Mouse (Mus musculus): Measurements from ENCODE around the gene Yap1.

Yap1 gene

DNA sequence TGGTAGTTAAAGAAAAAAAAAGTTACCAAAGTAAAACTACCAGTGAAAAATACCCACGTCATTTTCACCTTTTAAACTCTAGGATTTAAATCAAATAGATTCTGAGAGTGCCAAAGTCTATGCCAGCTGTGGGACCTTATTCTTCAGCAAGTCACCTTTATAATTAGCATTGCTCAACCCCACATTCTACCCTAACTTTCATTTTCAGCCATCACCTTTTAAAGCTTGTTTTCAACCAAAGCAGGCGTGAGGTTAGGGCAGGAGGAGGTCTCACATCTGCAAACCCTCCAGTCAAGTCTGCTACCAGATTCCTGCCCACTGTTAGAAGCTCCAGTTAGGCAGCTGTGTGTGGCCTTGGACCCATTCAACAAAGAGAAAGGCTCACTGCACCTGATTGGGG is 32.4 kb downstream of the Yap1 start:
- no peak for DNase-seq

DNA sequence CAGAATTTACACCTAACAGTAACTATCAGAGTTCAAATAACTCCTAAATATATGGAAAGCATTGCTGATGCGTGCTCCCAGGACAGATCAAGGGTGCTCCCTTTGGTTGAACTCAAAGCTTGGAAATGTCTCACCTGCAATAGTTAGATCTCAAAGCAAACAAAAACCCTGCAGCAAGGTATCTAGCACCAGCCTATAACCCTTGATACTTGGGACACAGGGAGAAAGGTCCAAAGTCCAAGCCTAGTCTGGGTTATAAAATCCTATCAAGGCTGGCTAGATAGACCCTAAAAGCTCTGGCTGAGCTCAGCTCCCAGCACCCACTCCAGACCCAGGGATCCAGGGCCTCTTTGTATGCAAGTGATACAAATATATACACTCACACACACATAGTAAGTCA is 36.4 kb downstream of the Yap1 start:
- no peak for DNase-seq

GRCm38 (mm10) chr9:7965590-7965989 is 38.8 kb downstream of the Yap1 start:
- DNase-seq: no peak

DNA sequence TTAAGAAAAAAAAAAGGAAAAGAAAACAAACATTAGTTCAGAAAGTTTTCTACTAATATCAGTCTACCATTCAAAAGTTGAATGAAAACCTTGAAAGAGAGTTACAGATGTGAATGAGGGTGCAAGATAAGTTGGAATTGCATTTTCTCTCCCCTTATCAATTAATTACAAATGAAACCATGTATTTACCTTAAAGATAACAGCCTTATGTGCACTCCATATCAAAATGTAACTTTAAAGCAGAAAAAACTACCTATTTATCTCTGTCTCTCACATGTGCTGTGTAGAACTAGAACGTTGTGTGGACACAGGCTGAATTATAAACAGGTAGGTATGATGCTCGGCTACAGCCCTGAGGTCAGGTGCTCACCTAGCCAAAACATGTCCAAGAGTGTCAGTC is 40.5 kb downstream of the Yap1 start:
- no peak for DNase-seq

DNA sequence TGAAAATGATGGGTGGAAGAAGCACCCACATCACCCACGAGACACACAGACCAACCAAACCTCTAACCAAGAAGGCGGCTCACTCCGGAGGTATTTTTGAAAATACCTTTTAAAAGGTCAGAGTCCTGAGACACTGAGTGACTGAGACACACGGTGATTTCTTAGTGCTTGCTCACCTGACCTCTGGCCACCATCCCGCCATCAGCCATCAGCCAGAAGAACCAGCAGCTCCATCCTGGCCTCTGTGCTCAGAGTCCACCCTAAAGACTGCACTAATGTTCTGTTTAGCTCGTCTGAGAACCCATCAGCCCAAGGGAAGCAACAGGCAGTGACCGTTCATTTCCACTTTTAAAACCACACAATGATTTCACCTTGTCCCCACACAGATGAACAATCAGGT is 41.5 kb downstream of the Yap1 start:
- DNase-seq: no peak

DNA sequence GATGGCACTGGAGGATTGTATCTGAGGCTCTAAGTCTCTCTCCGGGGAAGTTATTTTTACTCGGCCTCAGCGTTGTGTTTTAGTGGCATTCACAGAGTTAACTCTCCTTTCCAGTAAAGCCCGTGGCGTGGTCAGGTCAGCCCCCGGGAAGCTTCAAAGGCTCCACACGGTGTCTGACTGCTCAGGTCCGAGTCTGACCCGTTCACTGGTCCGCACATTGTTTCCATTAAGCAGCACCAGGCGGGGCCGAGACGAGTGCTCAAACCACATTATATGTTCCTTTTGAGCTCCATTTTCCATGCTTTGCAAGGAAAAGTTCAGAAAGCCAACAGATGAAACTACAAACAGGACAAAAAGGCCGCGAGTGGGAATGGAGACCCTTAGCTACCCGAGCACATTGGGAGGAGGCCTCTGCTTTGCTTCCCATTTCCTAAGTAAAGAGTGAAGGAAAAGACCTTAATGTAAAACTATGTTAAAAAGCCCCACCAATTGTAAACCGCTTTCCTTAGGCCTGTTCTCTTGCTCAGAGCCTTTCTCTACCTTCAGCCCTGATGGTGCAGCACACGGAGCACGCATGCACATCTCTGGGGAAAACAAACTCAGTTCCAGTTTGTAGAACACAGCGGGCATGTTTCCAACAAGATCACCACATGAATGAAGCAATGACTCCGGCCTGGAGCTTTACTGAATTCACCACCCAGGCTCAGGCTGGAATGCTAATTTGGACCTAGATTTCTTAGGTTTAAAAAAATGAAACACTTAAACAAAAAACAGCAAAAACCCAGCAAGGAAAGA is 42.8 kb downstream of the Yap1 start:
- peak; percentile 54 for DNase-seq

DNA sequence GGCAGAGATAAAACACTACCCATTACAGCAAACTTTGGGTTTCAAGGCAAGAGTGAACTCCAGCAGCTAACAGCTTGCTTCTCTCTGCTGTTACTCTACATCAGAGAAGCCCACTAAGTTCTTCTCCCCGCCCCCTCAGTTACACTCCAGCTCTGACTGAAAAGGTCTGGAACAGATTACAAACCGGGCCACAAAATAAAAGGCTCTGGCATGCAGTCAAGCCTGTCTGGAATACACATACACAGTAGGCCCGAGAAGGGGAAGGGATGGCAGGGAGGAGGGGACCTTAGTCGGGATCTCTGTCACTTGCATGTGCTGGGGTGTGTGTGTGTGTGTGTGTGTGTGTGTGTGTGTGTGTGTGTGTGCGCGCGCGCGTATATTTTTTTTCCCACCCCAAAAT is 44.0 kb downstream of the Yap1 start:
- peak; percentile 84 for DNase-seq

DNA sequence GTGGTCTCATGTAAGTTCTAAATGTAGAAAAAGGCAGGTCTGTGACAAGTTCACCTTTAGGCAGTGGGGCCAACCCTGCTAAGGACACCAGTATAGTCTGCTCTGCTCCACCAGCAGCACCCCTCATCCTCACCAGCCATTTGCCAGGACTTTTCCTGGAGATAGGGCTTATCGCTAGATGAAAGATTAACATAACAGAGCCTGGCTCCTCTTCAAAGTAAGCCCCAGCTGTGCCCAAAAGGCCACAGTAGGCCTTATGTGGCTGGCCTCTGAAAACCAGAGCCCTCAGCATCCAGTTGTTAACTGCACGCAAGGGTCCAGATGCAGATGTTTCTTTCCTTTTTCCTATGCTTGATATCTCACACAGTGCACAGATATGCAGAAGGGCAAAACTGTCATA is 45.1 kb downstream of the Yap1 start:
- no peak for DNase-seq

DNA sequence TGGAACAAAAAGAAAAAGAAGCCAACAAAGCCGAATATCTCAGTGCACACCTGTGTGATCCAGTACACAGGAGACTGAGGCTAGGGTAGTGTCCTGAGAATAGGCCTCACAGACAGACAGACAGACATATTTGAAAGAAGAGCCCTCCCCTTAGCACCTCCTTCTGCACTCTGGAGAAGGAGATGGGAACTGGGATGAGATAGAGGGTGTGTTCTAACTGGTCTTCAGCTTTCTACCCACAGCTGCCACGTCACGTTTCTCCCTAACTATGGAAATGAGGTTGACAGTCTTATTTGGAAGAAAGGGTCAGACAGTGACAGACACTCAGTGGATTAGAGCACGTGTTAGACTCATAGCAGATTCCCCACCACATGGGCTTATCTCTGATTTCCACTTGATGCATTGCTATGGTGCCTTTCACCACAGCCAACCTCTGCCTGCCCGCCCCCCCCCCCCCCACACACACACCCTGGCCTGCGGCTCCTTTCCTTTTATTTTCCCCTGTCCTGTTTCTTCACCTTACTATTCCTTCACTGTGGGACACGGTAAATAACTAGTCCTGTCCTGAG is 46.3 kb downstream of the Yap1 start:
- no peak for DNase-seq

- DNase-seq: no peak
Observed at GRCm38 (mm10) chr9:7957407-7957806, 47.0 kb downstream of the Yap1 start.

- DNase-seq: no peak
Observed at GRCm38 (mm10) chr9:7956400-7956799, 48.0 kb downstream of the Yap1 start.

GRCm38 (mm10) chr9:7952886-7953285 is 51.5 kb downstream of the Yap1 start:
- DNase-seq: no peak

- DNase-seq: no peak
Observed at GRCm38 (mm10) chr9:7950211-7950644, 54.2 kb downstream of the Yap1 start.

GRCm38 (mm10) chr9:7947946-7948345 is 56.5 kb downstream of the Yap1 start:
- no peak for DNase-seq

DNA sequence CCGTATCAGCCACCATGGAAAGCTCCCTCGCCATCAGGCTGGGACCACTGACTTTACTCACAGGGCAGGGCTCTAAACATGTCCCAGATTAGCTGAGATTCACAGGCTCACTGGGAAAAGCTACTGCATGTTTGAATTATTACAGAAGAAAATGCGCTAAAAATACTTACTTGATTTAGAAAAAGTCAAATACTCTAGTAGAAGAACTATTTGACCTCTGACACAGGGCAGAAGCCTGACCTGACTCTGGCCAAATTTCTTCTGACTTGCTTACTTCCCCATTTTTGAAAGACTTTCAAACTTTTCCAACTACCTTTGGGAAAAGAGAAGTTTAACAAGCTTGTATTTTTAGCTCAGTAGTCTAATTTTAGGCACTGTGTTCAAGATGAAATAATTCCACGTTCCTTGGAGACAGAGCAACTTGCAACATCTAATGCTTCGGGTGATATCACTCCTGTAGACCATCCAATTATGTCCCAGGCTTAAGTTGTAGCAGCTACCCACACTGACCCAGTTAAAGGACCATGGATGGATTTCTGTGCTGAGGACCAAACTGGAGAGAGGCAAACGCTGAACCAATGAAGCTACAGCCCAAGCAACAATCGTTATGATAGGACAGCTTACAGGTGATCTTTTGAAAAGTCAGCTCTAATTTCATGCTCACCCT is 60.5 kb downstream of the Yap1 start:
- peak; percentile 28 for DNase-seq

DNA sequence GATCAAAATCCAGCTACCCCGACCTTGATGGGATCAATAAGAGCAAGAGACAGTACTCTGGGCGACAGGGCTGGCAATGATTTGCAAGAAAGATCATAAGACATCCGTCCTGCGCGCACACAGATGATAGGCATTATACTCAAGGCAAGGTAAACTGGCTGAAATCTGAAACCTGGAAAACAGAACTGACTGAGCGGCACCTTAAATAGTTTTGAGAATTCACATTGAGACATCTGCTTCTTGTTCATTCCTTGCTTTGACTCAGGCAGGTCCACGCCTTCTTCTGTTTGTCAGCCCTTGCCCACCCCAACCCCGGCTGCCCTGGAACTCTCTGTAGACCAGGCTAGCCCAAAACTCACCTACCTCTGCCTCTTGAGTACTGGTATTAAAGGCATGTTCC is 61.7 kb downstream of the Yap1 start:
- no peak for DNase-seq

- DNase-seq: no peak
Observed at GRCm38 (mm10) chr9:7940075-7940474, 64.3 kb downstream of the Yap1 start.

DNA sequence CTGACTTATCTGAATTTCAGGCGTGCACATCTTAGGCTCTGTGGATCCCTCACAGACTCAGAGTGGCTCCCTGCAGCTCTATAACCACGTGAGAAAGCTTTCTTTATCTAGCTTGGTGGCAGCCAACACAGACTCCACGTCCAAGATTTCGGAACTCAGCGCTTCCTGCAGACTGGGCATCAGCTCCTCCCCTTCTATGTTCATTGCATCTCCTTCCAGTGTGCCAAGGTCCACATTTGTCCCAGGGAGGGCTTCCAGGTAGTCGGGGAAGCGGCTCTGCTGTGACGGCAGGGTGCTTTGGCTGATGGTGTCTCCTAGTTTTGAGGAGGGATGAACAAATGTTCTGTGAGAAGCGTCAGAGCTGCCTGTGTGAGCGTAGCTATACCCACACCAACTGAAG is 70.0 kb downstream of the Yap1 start:
- no peak for DNase-seq

DNA sequence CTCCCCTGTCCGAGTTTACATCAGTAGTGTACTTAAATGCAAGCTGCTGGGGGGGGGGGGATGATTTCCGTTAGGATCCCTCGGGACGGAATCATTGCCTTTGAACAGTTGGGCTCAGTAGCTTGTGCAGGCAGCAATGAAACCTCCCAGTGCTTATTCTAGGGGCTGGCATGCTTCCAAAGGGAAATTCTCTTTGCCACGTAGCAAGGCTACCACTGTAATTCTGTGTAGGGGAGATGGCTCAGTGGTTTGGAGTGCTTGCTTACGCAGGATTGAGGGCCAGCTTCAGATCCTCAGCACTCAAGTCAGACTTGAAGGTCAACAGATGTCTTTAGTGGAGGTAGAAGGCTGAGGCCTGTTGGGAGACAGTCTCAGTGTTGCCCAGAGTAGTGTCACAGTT is 74.8 kb downstream of the Yap1 start:
- peak; percentile 35 for DNase-seq

DNA sequence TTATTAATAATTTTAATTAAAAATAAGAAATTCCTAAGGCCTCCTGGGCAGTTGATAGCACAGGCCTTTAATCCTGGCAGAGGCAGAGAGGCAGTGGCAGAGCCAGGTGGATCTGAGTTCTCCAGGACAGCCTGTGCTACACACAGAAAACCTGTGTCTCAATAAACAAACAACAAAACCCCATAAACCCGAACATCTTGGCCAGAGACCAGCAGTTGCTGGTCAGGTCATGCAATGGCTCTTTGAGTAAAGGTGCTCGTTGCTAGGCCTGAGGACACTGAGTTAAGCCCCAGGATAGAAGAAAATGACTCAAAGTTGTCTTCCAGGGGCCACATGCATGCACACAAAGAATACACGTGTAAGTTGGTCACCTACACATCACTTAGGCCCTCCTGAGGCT is 75.5 kb downstream of the Yap1 start:
- no peak for DNase-seq

- DNase-seq: no peak
Observed at GRCm38 (mm10) chr9:7928207-7928793, 76.1 kb downstream of the Yap1 start.

DNA sequence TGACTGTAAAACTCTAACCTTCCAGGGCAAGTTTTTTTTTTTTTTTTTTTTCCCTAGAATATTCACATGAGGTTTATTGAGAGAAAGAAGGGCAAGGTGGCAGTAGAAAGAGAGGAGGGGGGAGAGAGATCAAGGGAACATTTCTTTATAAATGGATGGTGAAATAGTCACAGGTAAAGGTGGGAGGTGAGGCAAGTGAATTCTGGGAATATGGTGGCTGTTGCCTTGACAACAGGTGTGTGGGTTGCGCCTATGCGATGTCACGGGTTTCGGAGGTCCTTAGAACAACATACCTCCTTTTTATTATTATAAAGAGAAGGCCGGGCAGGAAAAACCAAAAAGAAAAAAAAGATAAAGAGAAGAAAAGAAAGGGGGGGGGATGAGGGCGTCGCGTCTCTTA is 89.5 kb downstream of the Yap1 start:
- DNase-seq: no peak

DNA sequence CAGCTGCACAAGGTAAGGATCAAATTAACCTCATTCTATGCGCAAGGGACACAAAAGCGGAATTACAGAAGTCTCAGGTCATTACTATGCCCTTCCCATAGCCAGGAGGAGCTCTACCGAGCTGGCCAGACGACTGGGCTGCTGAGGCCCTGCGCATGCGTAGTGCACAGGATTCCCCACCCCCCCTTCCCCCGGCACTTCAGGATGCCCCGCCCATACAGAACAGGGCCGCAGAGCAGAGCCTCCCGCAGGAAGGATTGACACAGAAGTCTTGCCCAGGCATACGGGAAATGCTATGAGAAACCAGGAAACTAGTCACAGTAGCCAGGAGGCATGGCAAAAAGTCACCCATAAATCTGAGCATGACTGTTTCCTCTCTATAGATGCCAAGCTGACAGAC is 89.9 kb downstream of the Yap1 start:
- DNase-seq: peak; percentile 78

DNA sequence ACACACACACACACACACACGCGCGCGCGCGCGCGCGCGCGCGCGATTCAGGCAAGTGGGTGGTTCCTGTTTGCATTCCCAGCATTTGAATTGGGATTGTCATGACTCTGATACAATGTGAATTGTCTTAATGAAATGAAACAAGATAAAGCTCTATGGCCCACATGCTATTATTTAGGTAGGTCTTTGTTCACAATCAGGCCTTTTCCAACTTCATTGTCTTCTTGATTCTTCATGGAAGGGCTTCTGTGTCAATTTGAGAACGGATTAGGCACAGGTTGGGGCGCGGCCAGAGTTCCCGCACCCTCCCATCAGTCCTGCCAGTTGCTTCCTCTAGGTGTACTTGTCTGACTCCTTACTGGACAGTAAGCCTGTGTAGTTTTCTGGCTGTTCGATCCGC is 90.4 kb downstream of the Yap1 start:
- DNase-seq: no peak

Measured in kidney, postnatal 10 days (tissue).